Mouse (Mus musculus) CD4-positive, CD25-positive, alpha-beta regulatory T cell, adult 4 months (primary cell): Measurements from ENCODE around the gene Gm29735. TPM values are rescaled to one million over a fixed set of nuclear protein-coding genes. Genes with fewer than 3 reads are reported as not detected.

Source experiments
- ATAC-seq: one replicate; pipeline ENCODE4 v1.8.0; 2017
- polyA plus RNA-seq, 2 experiments: library from polyadenylated mRNA; unstranded; fragments of 100-300 nt; shearing (Covaris generic); gene quantifications; one replicate each; pipeline ENCODE4 v1.2.1; 2017

Gene Gm29735
- polyA plus RNA-seq, 2 experiments from 2014 or later: not detected

- ATAC-seq: no peak
Observed at GRCm38 (mm10) chr7:142119632-142120031, 37.3 kb downstream of the Gm29735 start.

Other genes starting within 250 kb of the Gm29735 start
- gene Tollip, start 238.6 kb downstream of the Gm29735 start, polyA plus RNA-seq: 10 to 100 TPM; 18.5 to 34.9 TPM
- under 1 TPM; 0.29 to 0.52 TPM for gene Brsk2, start 207.4 kb downstream of the Gm29735 start, polyA plus RNA-seq
- 10 to 100 TPM; 63.0 to 78.7 TPM for gene Mob2, start 96.0 kb downstream of the Gm29735 start, polyA plus RNA-seq
- under 1 TPM in 1 of 2 experiments, not detected in 1; 0.17 TPM for gene Dusp8, start 61.3 kb downstream of the Gm29735 start, polyA plus RNA-seq
- gene Gm45618, start 36.4 kb downstream of the Gm29735 start, polyA plus RNA-seq: not detected
- gene Gm39115, start 21.1 kb downstream of the Gm29735 start, polyA plus RNA-seq: not detected
- not detected for gene Gm45337, start 12.5 kb downstream of the Gm29735 start, polyA plus RNA-seq
- not detected for gene Gm4553, start 8.6 kb upstream of the Gm29735 start, polyA plus RNA-seq
- gene Krtap5-2, start 18.9 kb upstream of the Gm29735 start, polyA plus RNA-seq: not detected
- not detected for gene Gm10153, start 33.3 kb upstream of the Gm29735 start, polyA plus RNA-seq
- gene Krtap5-3, start 44.3 kb upstream of the Gm29735 start, polyA plus RNA-seq: not detected
- not detected for gene Gm7579, start 54.7 kb upstream of the Gm29735 start, polyA plus RNA-seq
- gene Krtap5-5, start 72.9 kb upstream of the Gm29735 start, polyA plus RNA-seq: not detected
- not detected for gene Gm40460, start 84.0 kb upstream of the Gm29735 start, polyA plus RNA-seq
- not detected for gene Gm2431, start 101.2 kb upstream of the Gm29735 start, polyA plus RNA-seq
- not detected for gene Gm4559, start 117.2 kb upstream of the Gm29735 start, polyA plus RNA-seq
- gene Krtap5-1, start 140.0 kb upstream of the Gm29735 start, polyA plus RNA-seq: not detected
- gene Krtap5-4, start 146.4 kb upstream of the Gm29735 start, polyA plus RNA-seq: not detected
- under 1 TPM in 1 of 2 experiments, not detected in 1; 0.91 TPM for gene Ifitm10, start 216.6 kb upstream of the Gm29735 start, polyA plus RNA-seq
- gene Gm49369, start 225.6 kb upstream of the Gm29735 start, polyA plus RNA-seq: not detected
- gene Ctsd, start 230.9 kb upstream of the Gm29735 start, polyA plus RNA-seq: 100 to 1,000 TPM; 277 to 325 TPM